ENCODE assay signal across 11 mouse cellular contexts in genomic region chr2:30269241-30269990, GRCm38 (mm10). TPM values are rescaled to one million over a fixed set of nuclear protein-coding genes. Genes with fewer than 3 reads are reported as not detected.
DNase-seq lines count a peak whose midpoint lies in the region; ATAC-seq lines count a peak whose summit lies in the region.
"Had no signal": no experiment of that assay in that cellular context is flagged by ENCODE, and none has a peak within 500 bp of the region (broad histone marks: within the 10 kb centered on the region; RNA-seq: fewer than 3 reads in every experiment).

No protein-coding gene starts in this region.

- 89% methylated on average over 17 of the region's 17 CpGs for WGBS in hindbrain, embryonic 15.5 days
- WGBS in hindbrain, embryonic 16.5 days, result 91% methylated on average over 17 of the region's 17 CpGs
- 90% methylated on average over 17 of the region's 17 CpGs for WGBS in midbrain, embryonic 13.5 days
- 91% methylated on average over 17 of the region's 17 CpGs for WGBS in midbrain, embryonic 10.5 days
- WGBS in heart, embryonic 16.5 days, result 79% methylated on average over 17 of the region's 17 CpGs
- whole genome bisulfite sequencing in stomach, embryonic 14.5 days, result 89% methylated on average over 17 of the region's 17 CpGs

- no peak for DNase-seq in midbrain, embryonic 10.5 days (ENCODE audit: low spot score)
- DNase-seq in right cerebral cortex, adult 2 months (ENCODE audit: low spot score in 2 of 2), result no peak
- DNase-seq in gastrocnemius, adult 18-20 months (ENCODE audit: low spot score), result no peak

- H3K4me1 ChIP-seq in hindbrain, embryonic 15.5 days (replicated peaks), result peaks cover 29% of the 10 kb centered on the region
- H3K4me1 ChIP-seq in hindbrain, embryonic 16.5 days (ENCODE audit: control insufficient read depth, insufficient read depth, low read depth, low read length), result peaks cover 21% of the 10 kb centered on the region
- peaks cover 27% of the 10 kb centered on the region for H3K4me1 ChIP-seq in midbrain, embryonic 13.5 days (replicated peaks)
- H3K4me1 ChIP-seq in midbrain, embryonic 10.5 days, result peaks cover 27% of the 10 kb centered on the region
- peaks cover 37% of the 10 kb centered on the region for H3K4me1 ChIP-seq in heart, embryonic 16.5 days (ENCODE audit: control insufficient read depth, insufficient read depth, low read length)
- H3K4me1 ChIP-seq in stomach, embryonic 14.5 days (ENCODE audit: control insufficient read depth, insufficient read depth, low read length), result peaks cover 33% of the 10 kb centered on the region

- H3K36me3 ChIP-seq in hindbrain, embryonic 15.5 days, result peaks cover 7% of the 10 kb centered on the region
- H3K36me3 ChIP-seq in hindbrain, embryonic 16.5 days (ENCODE audit: control insufficient read depth, insufficient read depth, low read length), result 0 out of 2 replicates have a peak, but pooled peaks cover 4% of the 10 kb centered on the region
- peaks cover 13% of the 10 kb centered on the region for H3K36me3 ChIP-seq in midbrain, embryonic 13.5 days
- peaks cover 17% of the 10 kb centered on the region for H3K36me3 ChIP-seq in midbrain, embryonic 10.5 days
- peaks cover under 1% of the 10 kb centered on the region for H3K36me3 ChIP-seq in heart, embryonic 16.5 days (ENCODE audit: control insufficient read depth, insufficient read depth)
- 0 out of 2 replicates have a peak, but pooled peaks cover under 1% of the 10 kb centered on the region for H3K36me3 ChIP-seq in stomach, embryonic 14.5 days (ENCODE audit: control insufficient read depth, insufficient read depth, low read length)

- no peak overlapping the region for H3K4me3 ChIP-seq in hindbrain, embryonic 15.5 days
- H3K4me3 ChIP-seq in hindbrain, embryonic 16.5 days (ENCODE audit: low read length), result no peak overlapping the region
- H3K4me3 ChIP-seq in midbrain, embryonic 13.5 days (replicated peaks), result no peak overlapping the region
- no peak overlapping the region for H3K4me3 ChIP-seq in midbrain, embryonic 10.5 days
- no peak overlapping the region for H3K4me3 ChIP-seq in heart, embryonic 16.5 days (ENCODE audit: low read length)
- H3K4me3 ChIP-seq in stomach, embryonic 14.5 days (ENCODE audit: low read depth, low read length), result no peak overlapping the region

- H3K27ac ChIP-seq in hindbrain, embryonic 15.5 days (replicated peaks), result 0 out of 2 replicates have a peak overlapping the region, but pooled peaks have one; percentile 33
- no peak overlapping the region for H3K27ac ChIP-seq in hindbrain, embryonic 16.5 days (ENCODE audit: low read depth, low read length)
- H3K27ac ChIP-seq in midbrain, embryonic 13.5 days, result no peak overlapping the region
- no peak overlapping the region for H3K27ac ChIP-seq in midbrain, embryonic 10.5 days (replicated peaks)
- H3K27ac ChIP-seq in heart, embryonic 16.5 days (ENCODE audit: low read length), result peak overlapping the region; percentile 77
- peak overlapping the region; percentile 77; the same call in 1 of the 2 replicates for H3K27ac ChIP-seq in stomach, embryonic 14.5 days (ENCODE audit: low read length)

- no peak overlapping the region for H3K9ac ChIP-seq in hindbrain, embryonic 15.5 days
- no peak overlapping the region for H3K9ac ChIP-seq in hindbrain, embryonic 16.5 days (ENCODE audit: low read depth, low read length)
- H3K9ac ChIP-seq in midbrain, embryonic 13.5 days (replicated peaks), result no peak overlapping the region
- H3K9ac ChIP-seq in heart, embryonic 16.5 days (ENCODE audit: low read length), result peak overlapping the region; percentile 23; the same call in 1 of the 2 replicates
- no peak overlapping the region for H3K9ac ChIP-seq in stomach, embryonic 14.5 days (replicated peaks; ENCODE audit: low read depth, low read length)

- ATAC-seq in hindbrain, embryonic 15.5 days (ENCODE audit: low FRiP score, low read depth), result no peak
- no peak for ATAC-seq in hindbrain, embryonic 16.5 days
- peak; percentile 48; the same call in 1 of the 2 replicates for ATAC-seq in midbrain, embryonic 13.5 days
- no peak for ATAC-seq in heart, embryonic 16.5 days (replicated peaks; ENCODE audit: extremely low read depth, insufficient read depth, low FRiP score)
- ATAC-seq in stomach, embryonic 14.5 days (ENCODE audit: insufficient number of reproducible peaks, insufficient read depth, low FRiP score, low read depth), result no peak

- H3K27me3 ChIP-seq in hindbrain, embryonic 15.5 days, result no peaks in the 10 kb centered on the region
- H3K27me3 ChIP-seq in hindbrain, embryonic 16.5 days (replicated peaks; ENCODE audit: control insufficient read depth, insufficient read depth, low read length), result no peaks in the 10 kb centered on the region
- no peaks in the 10 kb centered on the region for H3K27me3 ChIP-seq in midbrain, embryonic 13.5 days
- H3K27me3 ChIP-seq in midbrain, embryonic 10.5 days (ENCODE audit: low read depth, poor library complexity, severe bottlenecking), result no peaks in the 10 kb centered on the region
- H3K27me3 ChIP-seq in heart, embryonic 16.5 days (ENCODE audit: control insufficient read depth, insufficient read depth, low read length), result no peaks in the 10 kb centered on the region
- no peaks in the 10 kb centered on the region for H3K27me3 ChIP-seq in stomach, embryonic 14.5 days (ENCODE audit: control insufficient read depth, insufficient read depth, low read length)

- no peak overlapping the region for H3K4me2 ChIP-seq in hindbrain, embryonic 15.5 days
- H3K4me2 ChIP-seq in hindbrain, embryonic 16.5 days (ENCODE audit: low read length), result no peak overlapping the region
- H3K4me2 ChIP-seq in midbrain, embryonic 13.5 days (replicated peaks), result no peak overlapping the region
- H3K4me2 ChIP-seq in heart, embryonic 16.5 days (ENCODE audit: low read depth, low read length), result no peak overlapping the region
- no peak overlapping the region for H3K4me2 ChIP-seq in stomach, embryonic 14.5 days (replicated peaks; ENCODE audit: low read depth, low read length)

- no peaks in the 10 kb centered on the region for H3K9me3 ChIP-seq in hindbrain, embryonic 15.5 days
- no peaks in the 10 kb centered on the region for H3K9me3 ChIP-seq in hindbrain, embryonic 16.5 days (ENCODE audit: control insufficient read depth, low read length)
- no peaks in the 10 kb centered on the region for H3K9me3 ChIP-seq in midbrain, embryonic 13.5 days
- H3K9me3 ChIP-seq in midbrain, embryonic 10.5 days (replicated peaks), result no peaks in the 10 kb centered on the region
- H3K9me3 ChIP-seq in heart, embryonic 16.5 days (replicated peaks; ENCODE audit: control insufficient read depth, low read length), result no peaks in the 10 kb centered on the region
- H3K9me3 ChIP-seq in stomach, embryonic 14.5 days (ENCODE audit: control insufficient read depth, low read depth, low read length), result no peaks in the 10 kb centered on the region

RNA-seq across cellular contexts. Expression of gene Phyhd1, which starts 3.4 kb away (rescaled TPM):
- polyA plus RNA-seq in hindbrain, embryonic 15.5 days (2015; fragmentation: Nextera tagmentation; extraction: Ambion mirVana), result 6.0 and 6.2 TPM in 2 replicates
- 5.9 and 7.0 TPM in 2 replicates for polyA plus RNA-seq in hindbrain, embryonic 16.5 days (2015; fragmentation: Nextera tagmentation; extraction: Ambion mirVana)
- polyA plus RNA-seq in midbrain, embryonic 13.5 days (2015; fragmentation: Nextera tagmentation; extraction: Ambion mirVana), result 5.7 and 7.7 TPM in 2 replicates
- polyA plus RNA-seq in midbrain, embryonic 10.5 days (2016; fragmentation: Nextera tagmentation; extraction: Ambion mirVana), result 2.7 and 4.7 TPM in 2 replicates
- polyA plus RNA-seq in heart, embryonic 16.5 days (2015; fragmentation: Nextera tagmentation; extraction: Ambion mirVana), result 9.4 and 13.1 TPM in 2 replicates
- polyA plus RNA-seq in stomach, embryonic 14.5 days (2014; fragmentation: Nextera tagmentation; extraction: Ambion mirVana), result 16.2 and 17.6 TPM in 2 replicates
- total RNA-seq in gastrocnemius, adult 18-20 months (2021), result 10 to 100 TPM; 10.4 to 18.7 TPM

RNA-seq across cellular contexts. Expression of gene Gm28038, which starts 11.4 kb away (rescaled TPM):
- not detected in 2 replicates for polyA plus RNA-seq in hindbrain, embryonic 15.5 days (2015; fragmentation: Nextera tagmentation; extraction: Ambion mirVana)
- not detected in 2 replicates for polyA plus RNA-seq in hindbrain, embryonic 16.5 days (2015; fragmentation: Nextera tagmentation; extraction: Ambion mirVana)
- polyA plus RNA-seq in midbrain, embryonic 13.5 days (2015; fragmentation: Nextera tagmentation; extraction: Ambion mirVana), result not detected in 2 replicates
- polyA plus RNA-seq in midbrain, embryonic 10.5 days (2016; fragmentation: Nextera tagmentation; extraction: Ambion mirVana), result not detected in 2 replicates
- polyA plus RNA-seq in heart, embryonic 16.5 days (2015; fragmentation: Nextera tagmentation; extraction: Ambion mirVana), result not detected in 2 replicates
- polyA plus RNA-seq in stomach, embryonic 14.5 days (2014; fragmentation: Nextera tagmentation; extraction: Ambion mirVana), result not detected in 2 replicates
- total RNA-seq in gastrocnemius, adult 18-20 months (2021), result 1 to 10 TPM in 1 of 2 experiments, not detected in 1; 1.1 TPM
- total RNA-seq: adrenal gland, postnatal 4 days; ES-E14 had no signal
- polyA plus RNA-seq: limb, embryonic 11.5 days had no signal

RNA-seq across cellular contexts. Expression of gene Dolk, which starts 16.7 kb away (rescaled TPM):
- polyA plus RNA-seq in hindbrain, embryonic 15.5 days (2015; fragmentation: Nextera tagmentation; extraction: Ambion mirVana), result 39.1 and 39.7 TPM in 2 replicates
- polyA plus RNA-seq in hindbrain, embryonic 16.5 days (2015; fragmentation: Nextera tagmentation; extraction: Ambion mirVana), result 44.9 and 45.8 TPM in 2 replicates
- 30.6 and 32.3 TPM in 2 replicates for polyA plus RNA-seq in midbrain, embryonic 13.5 days (2015; fragmentation: Nextera tagmentation; extraction: Ambion mirVana)
- polyA plus RNA-seq in midbrain, embryonic 10.5 days (2016; fragmentation: Nextera tagmentation; extraction: Ambion mirVana), result 27.3 and 29.4 TPM in 2 replicates
- polyA plus RNA-seq in heart, embryonic 16.5 days (2015; fragmentation: Nextera tagmentation; extraction: Ambion mirVana), result 31.8 and 33.0 TPM in 2 replicates
- 30.6 and 32.0 TPM in 2 replicates for polyA plus RNA-seq in stomach, embryonic 14.5 days (2014; fragmentation: Nextera tagmentation; extraction: Ambion mirVana)
- 10 to 100 TPM; 20.9 to 22.4 TPM for total RNA-seq in gastrocnemius, adult 18-20 months (2021)

RNA-seq across cellular contexts. Expression of gene Nup188, which starts 16.8 kb away (rescaled TPM):
- 15.7 and 20.9 TPM in 2 replicates for polyA plus RNA-seq in hindbrain, embryonic 15.5 days (2015; fragmentation: Nextera tagmentation; extraction: Ambion mirVana)
- 15.8 and 23.4 TPM in 2 replicates for polyA plus RNA-seq in hindbrain, embryonic 16.5 days (2015; fragmentation: Nextera tagmentation; extraction: Ambion mirVana)
- 23.6 and 27.9 TPM in 2 replicates for polyA plus RNA-seq in midbrain, embryonic 13.5 days (2015; fragmentation: Nextera tagmentation; extraction: Ambion mirVana)
- polyA plus RNA-seq in midbrain, embryonic 10.5 days (2016; fragmentation: Nextera tagmentation; extraction: Ambion mirVana), result 55.4 and 57.7 TPM in 2 replicates
- polyA plus RNA-seq in heart, embryonic 16.5 days (2015; fragmentation: Nextera tagmentation; extraction: Ambion mirVana), result 21.2 and 23.6 TPM in 2 replicates
- polyA plus RNA-seq in stomach, embryonic 14.5 days (2014; fragmentation: Nextera tagmentation; extraction: Ambion mirVana), result 43.1 and 45.4 TPM in 2 replicates
- total RNA-seq in gastrocnemius, adult 18-20 months (2021), result 1 to 10 TPM; 6.8 to 7.8 TPM

RNA-seq across cellular contexts. Expression of gene Gm28035, which starts 29.0 kb away (rescaled TPM):
- polyA plus RNA-seq in hindbrain, embryonic 15.5 days (2015; fragmentation: Nextera tagmentation; extraction: Ambion mirVana), result 0.18 and 0.26 TPM in 2 replicates
- polyA plus RNA-seq in hindbrain, embryonic 16.5 days (2015; fragmentation: Nextera tagmentation; extraction: Ambion mirVana), result 0.15 and 0.16 TPM in 2 replicates
- polyA plus RNA-seq in midbrain, embryonic 13.5 days (2015; fragmentation: Nextera tagmentation; extraction: Ambion mirVana), result 0.39 and 0.40 TPM in 2 replicates
- 0.10 TPM in 2 replicates for polyA plus RNA-seq in midbrain, embryonic 10.5 days (2016; fragmentation: Nextera tagmentation; extraction: Ambion mirVana)
- 0.22 and 0.40 TPM in 2 replicates for polyA plus RNA-seq in heart, embryonic 16.5 days (2015; fragmentation: Nextera tagmentation; extraction: Ambion mirVana)
- polyA plus RNA-seq in stomach, embryonic 14.5 days (2014; fragmentation: Nextera tagmentation; extraction: Ambion mirVana), result 0.13 and 0.25 TPM in 2 replicates
- 1 to 10 TPM in 1 of 2 experiments, under 1 TPM in 1; 0.55 to 1.2 TPM for total RNA-seq in gastrocnemius, adult 18-20 months (2021)

Comparison
In these comparisons a context has a peak if more than half of its experiments do, and no peak if none do; other contexts are left out.
1. H3K27ac ChIP-seq: peak in hindbrain, embryonic 15.5 days (single experiment), heart, embryonic 16.5 days (single experiment) and stomach, embryonic 14.5 days (single experiment); none in hindbrain, embryonic 16.5 days (single experiment), midbrain, embryonic 13.5 days (single experiment) and midbrain, embryonic 10.5 days (single experiment).